Mouse (Mus musculus) MEL (cell line): ENCODE measurements around the gene Map3k12. TPM values are rescaled to one million over a fixed set of nuclear protein-coding genes. Genes with fewer than 3 reads are reported as not detected.

ENCODE experiments used
- DNase-seq: peaks from one replicate; pipeline ENCODE4 v3.0.0; 2011; ENCODE audit warnings: low read depth, low spot score
- H3K27ac ChIP-seq: 2 replicates; pipeline ENCODE4 v1.5.1; 2012; ENCODE audit warnings: low read depth, mild to moderate bottlenecking, control low read depth, low read length, moderate library complexity; ENCODE audit not compliant: control insufficient read depth
- H3K27me3 ChIP-seq, 2 experiments: fragments of 150-350 bp in 1 of 2; sonication (generic) in 1 of 2; 2 replicates each; pipeline ENCODE4 v1.6.1; 2012; ENCODE audit warnings: low read length in 2 of 2, mild to moderate bottlenecking in 2 of 2, improper control_type of control experiment in 1 of 2, moderate library complexity in 1 of 2; ENCODE audit not compliant: insufficient read depth in 2 of 2, control insufficient read depth in 1 of 2
- H3K36me3 ChIP-seq, 2 experiments: 2 replicates each; pipeline ENCODE4 v1.6.1; 2012 to 2014; ENCODE audit warnings: low read length in 2 of 2, improper control_type of control experiment in 1 of 2, inconsistent platforms in 1 of 2, mild to moderate bottlenecking in 1 of 2; ENCODE audit not compliant: insufficient read depth in 2 of 2, control insufficient read depth in 1 of 2
- H3K4me1 ChIP-seq, 2 experiments: fragments of 150-350 bp in 1 of 2; sonication (generic) in 1 of 2; 2 replicates each; pipeline ENCODE4 v1.6.1; 2012; ENCODE audit warnings: low read length in 2 of 2, improper control_type of control experiment in 1 of 2, mild to moderate bottlenecking in 1 of 2; ENCODE audit not compliant: insufficient read depth in 2 of 2, control insufficient read depth in 1 of 2
- H3K4me3 ChIP-seq, 2 experiments: fragments of 150-350 bp in 1 of 2; sonication (generic) in 1 of 2; 2 replicates each; pipeline ENCODE4 v1.5.1; 2012; ENCODE audit warnings: low read depth in 2 of 2, low read length in 2 of 2, mild to moderate bottlenecking in 2 of 2, moderate library complexity in 2 of 2, control low read depth in 1 of 2, improper control_type of control experiment in 1 of 2; ENCODE audit not compliant: control insufficient read depth in 1 of 2, insufficient read depth in 1 of 2
- H3K79me2 ChIP-seq: 2 replicates; pipeline ENCODE4 v1.6.1; 2012; ENCODE audit warnings: mild to moderate bottlenecking, low read length, moderate library complexity; ENCODE audit not compliant: control insufficient read depth, poor library complexity, insufficient read depth
- H3K9ac ChIP-seq: 2 replicates; pipeline ENCODE4 v1.6.1; 2012; ENCODE audit warnings: low read depth, mild to moderate bottlenecking, control low read depth, low read length, moderate library complexity; ENCODE audit not compliant: control insufficient read depth, poor library complexity, severe bottlenecking
- H3K9me3 ChIP-seq: fragments of 150-350 bp; sonication (generic); replicated peaks from 2 replicates; pipeline ENCODE4 v1.6.1; 2012; ENCODE audit warnings: mild to moderate bottlenecking, low read length, improper control_type of control experiment, moderate library complexity; ENCODE audit not compliant: insufficient read depth
- BHLHE40 ChIP-seq: IDR thresholded peaks from 2 replicates; pipeline ENCODE4 v1.6.1; 2012; ENCODE audit warnings: low read depth, mild to moderate bottlenecking, inconsistent platforms, low read length, improper control_type of control experiment, borderline replicate concordance
- CHD1 ChIP-seq: IDR thresholded peaks from 2 replicates; pipeline ENCODE4 v1.6.1; 2012; ENCODE audit warnings: low read depth, mild to moderate bottlenecking, inconsistent platforms, low read length, improper control_type of control experiment
- CHD2 ChIP-seq: IDR thresholded peaks from 2 replicates; pipeline ENCODE4 v1.6.1; 2011; ENCODE audit warnings: low read length, improper control_type of control experiment
- CTCF ChIP-seq, 3 experiments: IDR thresholded peaks in 2 of 3; conservative IDR thresholded peaks in 1 of 3; 2 replicates each; pipeline ENCODE4 v1.5.1; 2011 to 2012; ENCODE audit warnings: low read length in 3 of 3, low read depth in 2 of 3, mild to moderate bottlenecking in 2 of 3, improper control_type of control experiment in 1 of 3, inconsistent platforms in 1 of 3, mixed read lengths in 1 of 3, moderate library complexity in 1 of 3; ENCODE audit not compliant: control insufficient read depth in 1 of 3, insufficient read depth in 1 of 3, poor library complexity in 1 of 3, severe bottlenecking in 1 of 3
- E2F4 ChIP-seq: IDR thresholded peaks from 2 replicates; pipeline ENCODE4 v1.6.1; 2011; ENCODE audit warnings: low read depth, low read length, improper control_type of control experiment, borderline replicate concordance
- ELF1 ChIP-seq: IDR thresholded peaks from 2 replicates; pipeline ENCODE4 v1.6.1; 2014; ENCODE audit warnings: low read depth, mild to moderate bottlenecking, inconsistent platforms, low read length, improper control_type of control experiment, moderate library complexity
- ETS1 ChIP-seq: IDR thresholded peaks from 2 replicates; pipeline ENCODE4 v1.6.1; 2012; ENCODE audit warnings: low read depth, mild to moderate bottlenecking, inconsistent platforms, low read length, improper control_type of control experiment, moderate library complexity
- GABPA ChIP-seq: IDR thresholded peaks from 2 replicates; pipeline ENCODE4 v1.6.1; 2012; ENCODE audit warnings: low read depth, mild to moderate bottlenecking, inconsistent platforms, low read length, improper control_type of control experiment, moderate library complexity
- GATA1 ChIP-seq: IDR thresholded peaks from 2 replicates; pipeline ENCODE4 v1.6.1; 2011; ENCODE audit warnings: low read depth, low read length, improper control_type of control experiment
- HCFC1 ChIP-seq: IDR thresholded peaks from 2 replicates; pipeline ENCODE4 v1.6.1; 2012; ENCODE audit warnings: low read depth, mild to moderate bottlenecking, inconsistent platforms, low read length, improper control_type of control experiment, moderate library complexity
- KAT2A ChIP-seq: conservative IDR thresholded peaks from 2 replicates; pipeline ENCODE4 v1.6.1; 2012; ENCODE audit warnings: low read depth, low read length, improper control_type of control experiment, inconsistent platforms
- MAX ChIP-seq: IDR thresholded peaks from 2 replicates; pipeline ENCODE4 v1.6.1; 2011; ENCODE audit warnings: low read length, improper control_type of control experiment
- MAZ ChIP-seq: IDR thresholded peaks from 2 replicates; pipeline ENCODE4 v1.6.1; 2012; ENCODE audit warnings: low read depth, mild to moderate bottlenecking, inconsistent platforms, low read length, improper control_type of control experiment
- MEF2A ChIP-seq: IDR thresholded peaks from 2 replicates; pipeline ENCODE4 v1.6.1; 2014; ENCODE audit warnings: low read depth, mild to moderate bottlenecking, inconsistent platforms, low read length, improper control_type of control experiment; ENCODE audit not compliant: poor library complexity, insufficient replicate concordance, severe bottlenecking; ENCODE audit errors: extremely low read depth
- MXI1 ChIP-seq: IDR thresholded peaks from 2 replicates; pipeline ENCODE4 v1.6.1; 2011; ENCODE audit warnings: mild to moderate bottlenecking, low read depth, low read length, improper control_type of control experiment
- MYB ChIP-seq: IDR thresholded peaks from 2 replicates; pipeline ENCODE4 v1.6.1; 2011; ENCODE audit warnings: mild to moderate bottlenecking, low read depth, low read length, improper control_type of control experiment
- MYC ChIP-seq: IDR thresholded peaks from 2 replicates; pipeline ENCODE4 v1.6.1; 2011; ENCODE audit warnings: low read depth, mild to moderate bottlenecking, low read length, improper control_type of control experiment, moderate library complexity
- NELFE ChIP-seq: IDR thresholded peaks from 2 replicates; pipeline ENCODE4 v1.6.1; 2011; ENCODE audit warnings: low read depth, low read length, improper control_type of control experiment
- NRF1 ChIP-seq: IDR thresholded peaks from 2 replicates; pipeline ENCODE4 v1.6.1; 2014; ENCODE audit warnings: low read depth, mild to moderate bottlenecking, inconsistent platforms, low read length, improper control_type of control experiment, moderate library complexity; ENCODE audit not compliant: poor library complexity, insufficient read depth, severe bottlenecking
- POLR2A ChIP-seq, 2 experiments: IDR thresholded peaks; 2 replicates each; pipeline ENCODE4 v1.6.1; 2011 to 2012; ENCODE audit warnings: low read length in 2 of 2, mild to moderate bottlenecking in 2 of 2, control low read depth in 1 of 2, improper control_type of control experiment in 1 of 2, low read depth in 1 of 2, moderate library complexity in 1 of 2; ENCODE audit not compliant: control insufficient read depth in 1 of 2, insufficient read depth in 1 of 2, poor library complexity in 1 of 2
- POLR2AphosphoS2 ChIP-seq: IDR thresholded peaks from 2 replicates; pipeline ENCODE4 v1.6.1; 2011; ENCODE audit warnings: low read length, improper control_type of control experiment
- POLR2AphosphoS5 ChIP-seq: IDR thresholded peaks from 2 replicates; pipeline ENCODE4 v1.6.1; 2012; ENCODE audit warnings: low read depth, borderline replicate concordance, mild to moderate bottlenecking, inconsistent platforms, low read length, moderate library complexity, mixed read lengths
- SIN3A ChIP-seq: IDR thresholded peaks from 2 replicates; pipeline ENCODE4 v1.6.1; 2012; ENCODE audit warnings: low read length, improper control_type of control experiment, inconsistent platforms
- SMC3 ChIP-seq: IDR thresholded peaks from 2 replicates; pipeline ENCODE4 v1.6.1; 2011; ENCODE audit warnings: low read depth, low read length, improper control_type of control experiment
- TAL1 ChIP-seq: IDR thresholded peaks from 2 replicates; pipeline ENCODE4 v1.6.1; 2012; ENCODE audit warnings: mild to moderate bottlenecking, inconsistent platforms, low read length, moderate library complexity, mixed read lengths
- TBP ChIP-seq: IDR thresholded peaks from 2 replicates; pipeline ENCODE4 v1.8.0; 2011; ENCODE audit warnings: low read depth, low read length, improper control_type of control experiment
- TCF12 ChIP-seq: IDR thresholded peaks from 2 replicates; pipeline ENCODE4 v1.6.1; 2014; ENCODE audit warnings: low read depth, mild to moderate bottlenecking, inconsistent platforms, low read length, improper control_type of control experiment, moderate library complexity
- USF1 ChIP-seq: IDR thresholded peaks from 2 replicates; pipeline ENCODE4 v1.6.1; 2014; ENCODE audit warnings: low read depth, mild to moderate bottlenecking, inconsistent platforms, low read length, improper control_type of control experiment, moderate library complexity
- USF2 ChIP-seq, 2 experiments: IDR thresholded peaks; 2 replicates each; pipeline ENCODE4 v1.6.1; 2011 to 2012; ENCODE audit warnings: improper control_type of control experiment in 2 of 2, low read length in 2 of 2, borderline replicate concordance in 1 of 2, inconsistent platforms in 1 of 2, low read depth in 1 of 2, mild to moderate bottlenecking in 1 of 2; ENCODE audit not compliant: insufficient read depth in 1 of 2
- ZKSCAN1 ChIP-seq: IDR thresholded peaks from 2 replicates; pipeline ENCODE4 v1.6.1; 2012; ENCODE audit warnings: low read depth, mild to moderate bottlenecking, inconsistent platforms, low read length, improper control_type of control experiment, moderate library complexity
- ZMIZ1 ChIP-seq: IDR thresholded peaks from 2 replicates; pipeline ENCODE4 v1.6.1; 2012; ENCODE audit warnings: low read depth, mild to moderate bottlenecking, inconsistent platforms, low read length, improper control_type of control experiment, moderate library complexity
- polyA plus RNA-seq, 2 experiments: library from polyadenylated mRNA; stranded (reverse) in 1 of 2; unstranded in 1 of 2; fragments of >175 nt in 1 of 2; fragments of >200 nt in 1 of 2; gene quantifications; 2 replicates each; pipeline versions ENCODE4 v1.2.1 to v1.2.4; 2012; ENCODE audit warnings: low replicate concordance in 2 of 2, low read depth in 1 of 2; ENCODE audit not compliant: insufficient read length in 2 of 2, insufficient read depth in 1 of 2, missing spikeins in 1 of 2
- total RNA-seq: library from RNA; depleted of rRNA; stranded (reverse); fragments of 300-350 nt; gene quantifications from 2 replicates; pipeline ENCODE4 v1.2.3, GENCODE M21; 2012

Gene Map3k12
- total and polyA plus RNA-seq, 3 experiments: 1.7 to 2.8 TPM; not detected in 1

DNA sequence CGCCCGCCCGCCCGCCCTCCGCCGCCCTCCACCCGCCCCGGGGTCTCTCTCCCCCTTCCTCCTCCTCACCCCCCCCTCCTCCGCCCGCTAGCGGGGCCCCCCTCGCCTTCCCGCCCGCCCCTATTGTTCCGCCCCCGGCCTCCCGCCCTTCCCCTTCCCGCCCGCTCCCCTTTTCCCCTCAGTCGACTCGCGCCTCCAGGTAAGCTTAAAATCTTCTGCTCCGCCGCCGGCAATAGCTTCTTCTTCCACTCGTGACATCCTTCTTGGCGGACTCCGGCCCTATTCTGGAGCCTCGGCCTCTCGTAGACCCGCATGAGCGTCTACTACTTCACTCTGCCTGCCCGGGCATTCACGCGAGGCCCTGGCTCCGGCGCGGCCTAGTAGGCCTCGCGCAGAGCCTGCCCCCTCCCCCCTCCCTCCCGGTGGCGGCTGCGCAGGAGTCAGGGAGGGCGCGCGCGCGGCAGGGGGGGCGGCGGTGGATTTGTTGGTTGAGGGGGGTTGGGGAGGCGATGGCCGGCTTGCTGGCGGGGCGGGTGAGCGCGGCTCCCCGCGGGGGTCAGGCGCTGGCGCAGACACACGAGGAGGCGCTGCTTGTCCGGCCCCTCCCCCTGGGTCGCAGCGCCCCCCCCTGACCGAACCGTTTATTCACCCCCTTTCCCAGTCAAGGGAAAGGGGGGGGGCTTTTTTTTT lies 46.1 kb downstream of the Map3k12 start (continued):
- TF ChIP-seq GATA1 (no peak), USF2 (IDR thresholded peaks at IDR 0.05; ENCODE audit: borderline replicate concordance in 1 of 2, insufficient read depth in 1 of 2, low read depth in 1 of 2, low read length in 2 of 2) (no peak), NRF1 (peak; percentile 76), POLR2AphosphoS2 (peak; percentile 83), SIN3A (peak; percentile 81), CHD1 (peak; percentile 92), POLR2A (IDR thresholded peaks at IDR 0.05; ENCODE audit: control insufficient read depth in 1 of 2, insufficient read depth in 1 of 2, low read depth in 1 of 2, low read length in 2 of 2, poor library complexity in 1 of 2) (peak; percentile 57 to 66; a peak in 2 of 4 replicates), MYB (0 out of 2 replicates have a peak, but pooled peaks have one; percentile 7), ETS1 (no peak), SMC3 (no peak), KAT2A (peak; percentile 67; the same call in 1 of the 2 replicates)

- H3K9ac ChIP-seq: peak within 1 kb of the TSS; percentile 99
- H3K4me1 ChIP-seq: peaks cover 6 to 9% of the 10 kb centered on the region in 2 experiments; a peak in 2 of 4 replicates
- DNase-seq: peak; percentile 100
- H3K27me3 ChIP-seq: no peaks in the 10 kb centered on the region
- no peaks in the 10 kb centered on the region for H3K9me3 ChIP-seq
- peaks cover 34% of the 10 kb centered on the region for H3K79me2 ChIP-seq
- H3K36me3 ChIP-seq: peaks cover 26 to 34% of the 10 kb centered on the region in 2 experiments
- H3K27ac ChIP-seq: peak within 1 kb of the TSS; percentile 95
- peak within 1 kb of the TSS; percentile 81 to 92 for H3K4me3 ChIP-seq
- TF ChIP-seq HCFC1 (peak; percentile 94), E2F4 (no peak), BHLHE40 (no peak), POLR2AphosphoS2 (peak; percentile 60), KAT2A (peak; percentile 89), MAZ (peak; percentile 96), CTCF (IDR thresholded peaks at IDR 0.05 in 2 of 3, conservative IDR thresholded peaks at IDR 0.05 in 1 of 3; ENCODE audit: control insufficient read depth in 1 of 3, insufficient read depth in 1 of 3, low read depth in 2 of 3, low read length in 3 of 3, poor library complexity in 1 of 3, severe bottlenecking in 1 of 3) (peak; percentile 87 to 94 (median 88)), MYC (peak; percentile 71; the same call in 1 of the 2 replicates), NRF1 (peak; percentile 61; the same call in 1 of the 2 replicates), SIN3A (peak; percentile 92), MAX (peak; percentile 29; the same call in 1 of the 2 replicates), USF1 (0 out of 2 replicates have a peak, but pooled peaks have one; percentile 35), POLR2AphosphoS5 (no peak), NELFE (peak; percentile 84), ZMIZ1 (peak; percentile 64), ELF1 (peak; percentile 91), GABPA (peak; percentile 86; the same call in 1 of the 2 replicates), ZKSCAN1 (no peak), ETS1 (peak; percentile 5; the same call in 1 of the 2 replicates), TBP (peak; percentile 89), MEF2A (no peak), CHD2 (no peak), MXI1 (peak; percentile 50; the same call in 1 of the 2 replicates), GATA1 (peak; percentile 72), TAL1 (no peak), TCF12 (peak; percentile 79), POLR2A (IDR thresholded peaks at IDR 0.05; ENCODE audit: control insufficient read depth in 1 of 2, insufficient read depth in 1 of 2, low read depth in 1 of 2, low read length in 2 of 2, poor library complexity in 1 of 2) (peak in 1 of 2 experiments; percentile 65; a peak in 1 of 4 replicates)
Observed at GRCm38 (mm10) chr15:102470183-102470604, 46.7 kb downstream of the Map3k12 start, which contains the start of gene Pcbp2. Gene Pcbp2 (plus strand): TSS chr15:102470539.
